Mouse (Mus musculus) heart, adult 11 months (tissue): ENCODE measurements around the gene Gpr157.
A peak's percentile ranks its signal among the peaks of the same experiment; 100 is the strongest.

Experiments
- DNase-seq: peaks from one replicate; pipeline ENCODE4 v3.0.0; 2022

Gpr157 gene

GRCm38 (mm10) chr4:150072416-150073101 is 14.6 kb upstream of the Gpr157 start:
- DNase-seq, result no peak

GRCm38 (mm10) chr4:150073102-150073473 is 14.1 kb upstream of the Gpr157 start:
- DNase-seq, result no peak

GRCm38 (mm10) chr4:150075350-150075749 is 11.8 kb upstream of the Gpr157 start:
- no peak for DNase-seq

GRCm38 (mm10) chr4:150076147-150076546 is 11.0 kb upstream of the Gpr157 start:
- no peak for DNase-seq

GRCm38 (mm10) chr4:150078646-150079045 is 8.5 kb upstream of the Gpr157 start:
- DNase-seq, result no peak

GRCm38 (mm10) chr4:150079244-150079643 is 7.9 kb upstream of the Gpr157 start:
- DNase-seq, result no peak

- DNase-seq, result no peak
These were observed 6.7 kb upstream of the Gpr157 start for GRCm38 (mm10) chr4:150080330-150080967.

GRCm38 (mm10) chr4:150085366-150085765 is 1.8 kb upstream of the Gpr157 start:
- DNase-seq, result no peak

- DNase-seq, result no peak
These were observed 364 bp upstream of the Gpr157 start for GRCm38 (mm10) chr4:150086841-150087160.

- DNase-seq, result no peak
These were observed 845 bp downstream of the Gpr157 start for GRCm38 (mm10) chr4:150087890-150088530.

GRCm38 (mm10) chr4:150089121-150089520 is 2.0 kb downstream of the Gpr157 start:
- peak; percentile 98 for DNase-seq

- DNase-seq, result peak; percentile 92
These were observed 4.9 kb downstream of the Gpr157 start for GRCm38 (mm10) chr4:150091887-150092582.

- no peak for DNase-seq
These were observed 5.4 kb downstream of the Gpr157 start for GRCm38 (mm10) chr4:150092583-150092902.

- peak; percentile 86 for DNase-seq
These were observed 6.6 kb downstream of the Gpr157 start for GRCm38 (mm10) chr4:150093560-150094462.

- DNase-seq, result no peak
These were observed 7.3 kb downstream of the Gpr157 start for GRCm38 (mm10) chr4:150094463-150094789.

GRCm38 (mm10) chr4:150096309-150096708 is 9.1 kb downstream of the Gpr157 start:
- DNase-seq, result no peak

GRCm38 (mm10) chr4:150097847-150098246 is 10.7 kb downstream of the Gpr157 start:
- DNase-seq, result no peak

- DNase-seq, result peak; percentile 96
These were observed 11.7 kb downstream of the Gpr157 start for GRCm38 (mm10) chr4:150098880-150099279.

GRCm38 (mm10) chr4:150102822-150103221 is 15.7 kb downstream of the Gpr157 start:
- DNase-seq, result no peak

- DNase-seq, result no peak
These were observed 18.5 kb downstream of the Gpr157 start for GRCm38 (mm10) chr4:150105671-150106070.

- DNase-seq, result no peak
These were observed 19.5 kb downstream of the Gpr157 start for GRCm38 (mm10) chr4:150106637-150107036.

- no peak for DNase-seq
These were observed 22.5 kb downstream of the Gpr157 start for GRCm38 (mm10) chr4:150109636-150110035.

GRCm38 (mm10) chr4:150110373-150110772 is 23.2 kb downstream of the Gpr157 start:
- peak; percentile 92 for DNase-seq
